Mouse (Mus musculus): Measurements from ENCODE around the gene Plxna4.

Plxna4 gene

GRCm38 (mm10) chr6:32179346-32180011, 408.5 kb downstream of the Plxna4 start:
- DNase-seq (ENCODE audit: low spot score in 2 of 2) = no peak

DNA sequence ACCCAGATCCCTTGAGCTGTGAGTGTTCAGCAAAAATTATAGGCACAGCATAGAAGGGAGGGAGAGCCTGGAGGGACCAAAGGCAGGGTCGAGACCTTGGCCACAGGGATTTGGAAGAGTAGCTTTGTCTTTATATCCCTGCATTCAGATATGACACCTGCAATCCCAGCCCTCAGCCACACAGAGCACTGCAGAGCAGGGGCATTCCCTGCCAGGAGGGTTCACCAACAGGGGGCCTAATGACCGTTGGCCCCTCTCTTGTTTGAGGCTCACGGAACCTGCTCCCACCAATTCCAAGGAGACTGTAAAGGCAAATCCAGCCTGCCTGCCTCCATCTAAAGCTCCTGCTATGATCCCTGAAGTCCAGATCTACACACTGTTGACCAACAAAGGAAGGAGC, 410.1 kb downstream of the Plxna4 start:
- no peak for DNase-seq (ENCODE audit: low spot score in 2 of 2)

- DNase-seq (ENCODE audit: low spot score in 2 of 2) = no peak
Observed at GRCm38 (mm10) chr6:32167725-32168124, 420.3 kb downstream of the Plxna4 start.

- no peak for DNase-seq (ENCODE audit: low spot score in 2 of 2)
Observed at GRCm38 (mm10) chr6:32160370-32160769, 427.6 kb downstream of the Plxna4 start.

GRCm38 (mm10) chr6:32159931-32160330, 428.1 kb downstream of the Plxna4 start:
- DNase-seq (ENCODE audit: low spot score in 2 of 2) = no peak

GRCm38 (mm10) chr6:32158347-32158746, 429.6 kb downstream of the Plxna4 start:
- DNase-seq (ENCODE audit: low spot score in 2 of 2) = no peak

DNA sequence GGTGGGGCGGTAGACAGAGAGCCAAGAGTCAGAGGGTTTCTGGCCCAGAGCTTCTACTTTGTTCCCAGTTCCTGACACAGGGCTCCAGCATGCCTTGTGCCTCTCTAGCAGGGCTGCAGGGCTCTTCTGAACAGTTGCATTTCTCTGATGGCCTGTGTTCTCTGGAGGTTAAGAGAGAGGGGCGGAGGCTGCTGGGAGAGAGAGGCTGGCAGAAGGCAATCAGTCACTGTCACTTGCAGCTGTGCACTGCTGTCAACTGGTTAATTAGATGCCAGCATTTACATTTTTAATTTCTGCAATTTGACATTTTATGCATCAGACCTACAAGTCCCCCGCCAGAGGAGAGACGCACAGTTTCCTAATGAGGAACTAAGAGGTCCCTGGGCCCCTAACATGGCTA, 434.8 kb downstream of the Plxna4 start:
- no peak for DNase-seq (ENCODE audit: low spot score in 2 of 2)

GRCm38 (mm10) chr6:32150836-32151235, 437.2 kb downstream of the Plxna4 start:
- no peak for DNase-seq (ENCODE audit: low spot score in 2 of 2)

DNA sequence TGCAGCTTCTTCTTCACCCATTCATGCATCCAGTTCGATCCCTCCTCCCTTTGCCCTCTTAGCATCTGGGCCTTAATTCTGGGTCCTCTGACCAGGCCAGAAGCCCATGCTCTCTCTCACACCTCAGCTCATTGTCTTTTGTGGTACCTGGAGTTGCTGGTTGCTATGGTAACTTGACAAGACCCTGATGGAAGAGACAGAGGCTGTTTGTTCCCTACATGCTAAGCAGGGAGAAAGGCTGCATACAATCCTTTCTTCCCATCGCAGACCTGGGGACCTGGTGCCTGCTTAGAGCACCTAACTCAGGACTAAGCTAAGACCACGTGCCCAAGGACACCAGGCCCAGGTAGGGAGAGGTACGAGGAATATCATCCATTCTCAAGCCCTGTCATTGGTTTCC, 443.2 kb downstream of the Plxna4 start:
- DNase-seq (ENCODE audit: low spot score in 2 of 2) = no peak

DNA sequence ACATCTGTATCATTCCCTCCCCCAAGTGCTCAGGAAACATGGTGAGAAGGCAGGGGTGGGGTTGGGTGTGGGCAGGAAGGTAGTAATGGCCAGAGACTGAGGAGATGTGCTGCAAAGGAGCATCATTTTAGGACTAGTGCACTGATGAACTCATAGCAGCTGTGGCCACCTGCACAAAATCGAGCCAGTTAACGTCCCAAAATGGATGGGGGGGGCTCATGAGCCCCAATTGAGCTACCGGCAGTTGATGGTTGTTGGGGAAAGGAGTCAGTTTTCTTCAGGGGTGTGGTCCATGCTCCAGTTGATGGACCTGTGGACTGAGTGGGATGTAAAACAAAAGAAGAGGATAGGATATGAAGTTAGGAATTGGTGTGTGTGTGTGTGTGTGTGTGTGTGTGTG, 448.5 kb downstream of the Plxna4 start:
- no peak for DNase-seq (ENCODE audit: low spot score in 2 of 2)

- no peak for DNase-seq (ENCODE audit: low spot score in 2 of 2)
Observed at GRCm38 (mm10) chr6:32126914-32127313, 461.1 kb downstream of the Plxna4 start.

DNA sequence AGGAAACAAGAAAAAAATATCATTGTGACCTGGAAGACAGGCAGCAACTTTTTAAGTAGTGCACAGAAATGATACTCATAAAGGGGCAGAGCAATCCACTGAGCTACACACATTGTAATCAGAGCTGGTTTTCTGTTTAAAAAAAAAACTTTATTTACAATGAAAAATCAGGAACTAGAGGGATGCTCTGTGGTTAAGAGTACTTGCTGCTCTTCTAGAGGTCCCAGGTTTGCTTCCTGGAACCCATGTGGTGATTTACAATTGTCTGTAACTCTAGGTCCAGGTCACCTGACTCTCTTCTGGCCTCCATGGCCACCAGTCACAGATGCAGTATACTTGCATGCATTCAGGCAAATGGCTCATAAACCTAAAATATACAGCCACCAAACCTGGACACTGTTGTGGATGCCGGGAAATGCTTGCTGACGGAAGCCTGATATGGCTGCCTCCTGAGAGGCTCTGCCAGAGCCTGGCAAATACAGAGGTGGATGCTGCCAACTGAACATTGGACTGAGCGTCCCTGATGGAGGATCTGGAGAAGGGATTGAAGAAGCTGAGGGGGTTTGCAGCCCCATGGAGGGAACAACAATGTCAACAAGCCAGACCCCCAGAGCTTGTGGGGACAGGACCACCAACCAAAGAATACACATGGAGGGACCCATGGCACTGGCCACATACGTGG, 465.3 kb downstream of the Plxna4 start:
- no peak for DNase-seq (ENCODE audit: low spot score in 2 of 2)

GRCm38 (mm10) chr6:32120931-32121330, 467.1 kb downstream of the Plxna4 start:
- no peak for DNase-seq (ENCODE audit: low spot score in 2 of 2)

DNA sequence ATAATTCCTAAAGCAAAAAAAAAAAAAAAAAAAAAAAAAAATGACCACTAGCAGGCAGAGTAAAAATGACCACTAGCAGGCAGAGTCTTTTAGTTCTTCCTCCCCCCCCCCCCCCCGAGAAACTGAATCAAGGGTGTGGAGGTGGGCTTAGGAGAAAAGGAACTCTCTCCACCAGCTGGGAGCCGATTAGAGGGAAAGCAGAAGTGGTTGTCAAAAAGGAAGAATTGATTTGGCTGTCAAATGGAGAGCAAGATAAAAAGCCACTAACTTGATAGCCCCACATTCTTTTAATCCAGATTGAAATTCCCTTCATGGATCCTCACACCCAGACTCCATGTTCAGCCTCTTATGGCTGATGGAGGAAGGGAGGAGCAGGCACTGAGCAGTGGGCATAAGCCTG, 478.8 kb downstream of the Plxna4 start:
- no peak for DNase-seq (ENCODE audit: low spot score in 2 of 2)

DNA sequence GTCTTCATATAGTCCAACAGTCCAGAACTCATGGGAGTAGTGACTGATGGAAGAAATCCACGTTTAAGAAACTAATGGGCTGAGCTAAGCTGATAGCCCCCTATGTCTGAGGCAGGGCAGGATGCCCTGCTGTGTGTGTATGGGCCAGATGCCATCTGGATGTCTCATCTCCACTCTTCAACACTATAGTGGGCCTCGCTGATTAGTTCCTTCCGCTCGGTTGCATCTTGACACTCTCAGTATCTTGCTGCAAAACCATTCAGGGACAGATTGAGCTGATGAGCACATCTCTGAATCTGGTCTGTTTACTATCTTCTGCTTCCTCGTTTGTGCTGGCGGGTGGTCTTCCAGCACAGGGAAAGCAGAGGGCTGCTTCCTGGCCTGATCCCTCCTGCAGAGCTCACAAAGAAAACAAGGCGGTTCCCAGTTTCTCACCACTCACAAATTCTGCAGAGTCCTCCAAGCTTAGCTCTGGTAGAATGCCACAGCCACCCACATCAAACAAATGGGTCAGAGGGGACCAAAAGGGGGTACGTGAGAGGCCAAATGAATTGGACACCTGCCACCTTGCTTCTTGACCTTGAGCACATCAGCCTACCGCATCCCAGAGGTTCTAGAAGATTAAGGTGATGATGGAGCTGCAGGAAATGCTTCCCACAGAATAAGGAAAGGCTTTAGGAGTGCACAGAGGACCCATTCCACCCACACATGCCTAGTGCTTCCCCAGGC, 482.3 kb downstream of the Plxna4 start:
- no peak for DNase-seq (ENCODE audit: low spot score in 2 of 2)
